Comparison of ENCODE assay signal across 8 mouse cellular contexts in genomic region chr6:146270162-146270561, GRCm38 (mm10).
DNase-seq lines count a peak whose midpoint lies in the region; ATAC-seq and TF ChIP-seq lines count a peak whose summit lies in the region.

No protein-coding gene starts in this region.

- no peaks in the 10 kb centered on the region for H3K27me3 ChIP-seq in lung, embryonic 16.5 days (ENCODE audit: control insufficient read depth, insufficient read depth, low read depth, low read length)
- no peaks in the 10 kb centered on the region for H3K27me3 ChIP-seq in lung, postnatal 0 days (replicated peaks; ENCODE audit: insufficient read depth, low read length)
- H3K27me3 ChIP-seq in limb, embryonic 14.5 days (ENCODE audit: control insufficient read depth, insufficient read depth, low read length) = no peaks in the 10 kb centered on the region

- TF ChIP-seq EP300 in lung, postnatal 0 days (IDR thresholded peaks at IDR 0.05) = no peak

- no peak overlapping the region for H3K4me3 ChIP-seq in lung, embryonic 16.5 days (ENCODE audit: low read length)
- H3K4me3 ChIP-seq in lung, postnatal 0 days (ENCODE audit: low read depth, low read length) = no peak overlapping the region
- H3K4me3 ChIP-seq in limb, embryonic 14.5 days (replicated peaks; ENCODE audit: low read length) = no peak overlapping the region

- no peaks in the 10 kb centered on the region for H3K9me3 ChIP-seq in lung, embryonic 16.5 days (ENCODE audit: control insufficient read depth, low read length)
- H3K9me3 ChIP-seq in lung, postnatal 0 days (ENCODE audit: low read length) = no peaks in the 10 kb centered on the region
- H3K9me3 ChIP-seq in limb, embryonic 14.5 days (ENCODE audit: control insufficient read depth, low read length) = no peaks in the 10 kb centered on the region

- no peaks in the 10 kb centered on the region for H3K36me3 ChIP-seq in lung, embryonic 16.5 days (ENCODE audit: control insufficient read depth, insufficient read depth, low read length)
- no peaks in the 10 kb centered on the region for H3K36me3 ChIP-seq in lung, postnatal 0 days (ENCODE audit: insufficient read depth, low read length)
- H3K36me3 ChIP-seq in limb, embryonic 14.5 days (ENCODE audit: control insufficient read depth, insufficient read depth, low read length) = no peaks in the 10 kb centered on the region

- ATAC-seq in lung, embryonic 16.5 days (ENCODE audit: low read depth) = 0 out of 2 replicates have a peak, but pooled peaks have one; percentile 26
- ATAC-seq in lung, postnatal 0 days = no peak
- ATAC-seq in limb, embryonic 14.5 days (ENCODE audit: low FRiP score, low read depth) = no peak
- no peak for ATAC-seq in erythroblast, adult 5-6 weeks (replicated peaks; ENCODE audit: low FRiP score, poor library complexity, severe bottlenecking)

- DNase-seq in cerebellum, adult 11 months = peak; percentile 14
- DNase-seq in cerebellum, adult 8-10 months = no peak
- no peak for DNase-seq in lung, postnatal 0 days (ENCODE audit: low spot score)
- peak; percentile 75 for DNase-seq in gastrocnemius, postnatal 25 days
- DNase-seq in limb, embryonic 14.5 days (ENCODE audit: low spot score) = peak; percentile 23
- no peak for DNase-seq in ovary, adult 18-20 months (ENCODE audit: low spot score)

- no peak overlapping the region for H3K27ac ChIP-seq in lung, embryonic 16.5 days (ENCODE audit: low read length)
- no peak overlapping the region for H3K27ac ChIP-seq in lung, postnatal 0 days (ENCODE audit: low read length)
- no peak overlapping the region; the same call in 1 of the 2 replicates for H3K27ac ChIP-seq in limb, embryonic 14.5 days (replicated peaks; ENCODE audit: low read depth, low read length)

- no peak for TF ChIP-seq POLR2A in limb, embryonic 14.5 days (IDR thresholded peaks at IDR 0.05; ENCODE audit: borderline replicate concordance, extremely low read depth, insufficient read depth, insufficient read length)

- TF ChIP-seq CTCF in lung, postnatal 0 days (IDR thresholded peaks at IDR 0.05) = no peak

- H3K9ac ChIP-seq in lung, embryonic 16.5 days (ENCODE audit: low read length) = no peak overlapping the region
- no peak overlapping the region for H3K9ac ChIP-seq in lung, postnatal 0 days (replicated peaks; ENCODE audit: low read depth)
- H3K9ac ChIP-seq in limb, embryonic 14.5 days (ENCODE audit: low read depth, low read length, severe bottlenecking) = no peak overlapping the region

- no peak overlapping the region for H3K4me2 ChIP-seq in lung, embryonic 16.5 days (ENCODE audit: low read depth, low read length)
- H3K4me2 ChIP-seq in lung, postnatal 0 days (replicated peaks; ENCODE audit: low read depth, low read length) = no peak overlapping the region
- no peak overlapping the region for H3K4me2 ChIP-seq in limb, embryonic 14.5 days (replicated peaks; ENCODE audit: low read depth, low read length, severe bottlenecking)

- peaks cover 9% of the 10 kb centered on the region; the same call in 1 of the 2 replicates for H3K4me1 ChIP-seq in lung, embryonic 16.5 days (replicated peaks; ENCODE audit: control insufficient read depth, insufficient read depth, low read length)
- H3K4me1 ChIP-seq in lung, postnatal 0 days (ENCODE audit: insufficient read depth, low read depth, low read length) = no peaks in the 10 kb centered on the region
- H3K4me1 ChIP-seq in limb, embryonic 14.5 days (ENCODE audit: control insufficient read depth, insufficient read depth, low read length) = peaks cover 11% of the 10 kb centered on the region

- WGBS in lung, embryonic 16.5 days = 28% methylated on average over 5 of the region's 5 CpGs
- WGBS in lung, postnatal 0 days = 30% methylated on average over 5 of the region's 5 CpGs
- WGBS in limb, embryonic 14.5 days = 22% methylated on average over 5 of the region's 5 CpGs

Comparison
In these comparisons a context has a peak if more than half of its experiments do, and no peak if none do; other contexts are left out.
1. DNase-seq: peak in cerebellum, adult 11 months (single experiment), gastrocnemius, postnatal 25 days (single experiment) and limb, embryonic 14.5 days (single experiment); none in cerebellum, adult 8-10 months (single experiment), lung, postnatal 0 days (single experiment) and ovary, adult 18-20 months (single experiment).